ENCODE assay signal across 9 mouse cellular contexts in the genomic region with DNA sequence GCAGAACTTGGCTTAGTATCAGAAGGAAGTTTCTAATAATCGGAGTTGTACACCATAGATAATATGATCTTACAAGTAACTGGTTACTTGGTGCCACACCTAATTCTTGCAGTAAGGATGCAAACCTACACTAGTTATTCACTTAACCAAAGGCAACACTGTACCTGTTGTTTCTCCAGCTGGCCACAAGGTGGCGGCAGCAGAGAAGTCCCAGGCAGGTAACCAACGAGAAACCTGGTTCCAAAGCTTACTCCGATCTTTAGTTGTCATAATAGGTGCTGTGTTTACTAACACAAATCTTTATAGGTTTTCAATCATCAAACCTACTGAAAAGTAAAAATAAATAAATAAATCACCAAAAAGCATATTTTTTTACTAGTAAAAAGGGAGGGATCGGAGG. TPM values are rescaled to one million over a fixed set of nuclear protein-coding genes. Genes with fewer than 3 reads are reported as not detected.
DNase-seq lines count a peak whose midpoint lies in the region; ATAC-seq and TF ChIP-seq lines count a peak whose summit lies in the region.
"Had no signal": no experiment of that assay in that cellular context is flagged by ENCODE, and none has a peak within 500 bp of the region (broad histone marks: within the 10 kb centered on the region; RNA-seq: fewer than 3 reads in every experiment).

No protein-coding gene starts in this region.

- WGBS in hindbrain, embryonic 11.5 days = 36% methylated on average over 5 of the region's 5 CpGs
- 35% methylated on average over 5 of the region's 5 CpGs for WGBS in hindbrain, embryonic 12.5 days

- 0 out of 2 replicates have a peak, but pooled peaks cover 2% of the 10 kb centered on the region for H3K4me1 ChIP-seq in hindbrain, embryonic 11.5 days (replicated peaks; ENCODE audit: control insufficient read depth, insufficient read depth, low read length)
- peaks cover 7% of the 10 kb centered on the region; the same call in 1 of the 2 replicates for H3K4me1 ChIP-seq in hindbrain, embryonic 12.5 days
- H3K4me1 ChIP-seq in ES-E14 (ENCODE audit: control insufficient read depth in 2 of 2, insufficient read depth in 2 of 2, low read length in 2 of 2, poor library complexity in 1 of 2) = peaks cover 1 to 16% of the 10 kb centered on the region in 2 experiments; a peak in 2 of 4 replicates

- intact Hi-C loops in gastrocnemius, postnatal 14 days (cut with DNase I; ENCODE audit: low total_unique reads) = loop anchor here (10.0 kb wide), 2 partner anchors 52 to 92 kb away; no protein-coding TSS in a partner anchor

- H3K9me3 ChIP-seq in hindbrain, embryonic 11.5 days (ENCODE audit: control insufficient read depth, low read length) = no peaks in the 10 kb centered on the region
- H3K9me3 ChIP-seq in hindbrain, embryonic 12.5 days (replicated peaks) = no peaks in the 10 kb centered on the region
- H3K9me3 ChIP-seq in ES-E14 (ENCODE audit: control insufficient read depth, insufficient read depth, low read depth, low read length) = no peaks in the 10 kb centered on the region
- H3K9me3 ChIP-seq: liver, embryonic 15.5 days had no signal

- H3K27ac ChIP-seq in hindbrain, embryonic 11.5 days (ENCODE audit: low read depth, low read length) = no peak overlapping the region
- no peak overlapping the region for H3K27ac ChIP-seq in hindbrain, embryonic 12.5 days
- H3K27ac ChIP-seq in ES-E14 (ENCODE audit: insufficient read depth, low read depth, low read length, poor library complexity, severe bottlenecking) = no peak overlapping the region
- H3K27ac ChIP-seq: liver, embryonic 15.5 days had no signal

- in situ Hi-C loops in ES-E14 (cut with MboI; ENCODE audit: low sequenced_read_pairs in 2 of 2, unreplicated experiment in 2 of 2) = loop anchor here in 1 of 2 experiments (10.0 kb wide), 1 partner anchor 232 kb away; no protein-coding TSS in a partner anchor

- H3K4me3 ChIP-seq in hindbrain, embryonic 11.5 days (ENCODE audit: low read depth, low read length) = no peak overlapping the region
- no peak overlapping the region for H3K4me3 ChIP-seq in hindbrain, embryonic 12.5 days
- no peak overlapping the region for H3K4me3 ChIP-seq in ES-E14 (ENCODE audit: insufficient read depth in 1 of 2, low read depth in 1 of 2, low read length in 2 of 2, poor library complexity in 1 of 2, severe bottlenecking in 1 of 2)
- H3K4me3 ChIP-seq: liver, embryonic 15.5 days had no signal

- DNase-seq in hindbrain, embryonic 11.5 days (ENCODE audit: low spot score) = peak; percentile 65
- peak; percentile 41 for DNase-seq in ES-E14 (ENCODE audit: low read depth, low spot score)
- peak; percentile 32 for DNase-seq in cerebellum, adult 11-12 months
- peak; percentile 55 for DNase-seq in gastrocnemius, postnatal 14 days
- DNase-seq in layer of hippocampus, postnatal 36 days = peak; percentile 28 to 34
- peak; percentile 73 for DNase-seq in naive thymus-derived CD4-positive, alpha-beta T cell, adult 2 months (ENCODE audit: low read depth)
- DNase-seq in thymus, postnatal 25 days = peak; percentile 52

- ATAC-seq in hindbrain, embryonic 11.5 days (ENCODE audit: low FRiP score) = no peak
- ATAC-seq in hindbrain, embryonic 12.5 days (ENCODE audit: low FRiP score) = no peak

- H3K36me3 ChIP-seq in hindbrain, embryonic 11.5 days (ENCODE audit: control insufficient read depth, insufficient read depth, low read length) = no peaks in the 10 kb centered on the region
- H3K36me3 ChIP-seq in hindbrain, embryonic 12.5 days = no peaks in the 10 kb centered on the region
- no peaks in the 10 kb centered on the region for H3K36me3 ChIP-seq in ES-E14 (ENCODE audit: control insufficient read depth, insufficient read depth, low read length, poor library complexity, severe bottlenecking)
- H3K36me3 ChIP-seq: liver, embryonic 15.5 days had no signal

- no peak overlapping the region for H3K4me2 ChIP-seq in hindbrain, embryonic 11.5 days (replicated peaks; ENCODE audit: low read depth, low read length)
- no peak overlapping the region for H3K4me2 ChIP-seq in hindbrain, embryonic 12.5 days (replicated peaks)
- H3K4me2 ChIP-seq: liver, embryonic 15.5 days had no signal

- no peaks in the 10 kb centered on the region; the same call in 1 of the 2 replicates for H3K27me3 ChIP-seq in hindbrain, embryonic 11.5 days (ENCODE audit: control insufficient read depth, insufficient read depth, low read length)
- H3K27me3 ChIP-seq in hindbrain, embryonic 12.5 days = no peaks in the 10 kb centered on the region

- no peak overlapping the region for H3K9ac ChIP-seq in hindbrain, embryonic 11.5 days (ENCODE audit: low read depth, low read length)
- no peak overlapping the region for H3K9ac ChIP-seq in hindbrain, embryonic 12.5 days
- H3K9ac ChIP-seq in ES-E14 (ENCODE audit: insufficient read depth, low read depth, low read length, poor library complexity, severe bottlenecking) = no peak overlapping the region
- H3K9ac ChIP-seq: liver, embryonic 15.5 days had no signal

TF ChIP-seq in ES-E14, 5 proteins besides CTCF, POLR2A, EP300 and RAD21:
- TF ChIP-seq ZNF384 (IDR thresholded peaks at IDR 0.05; ENCODE audit: low read depth, low read length) = no peak
- no peak for TF ChIP-seq HCFC1 (IDR thresholded peaks at IDR 0.05; ENCODE audit: borderline replicate concordance, insufficient read depth, low read length)
- no peak for TF ChIP-seq CHD2 (IDR thresholded peaks at IDR 0.05; ENCODE audit: low read depth, low read length)
- TF ChIP-seq MAFK (IDR thresholded peaks at IDR 0.05; ENCODE audit: insufficient read depth, low read depth, low read length) = no peak
- TF ChIP-seq ZC3H11A (IDR thresholded peaks at IDR 0.05; ENCODE audit: borderline replicate concordance, low read depth, low read length) = peak; percentile 61; the same call in 1 of the 2 replicates

RNA-seq across cellular contexts. Expression of a gene that starts 24.3 kb away (rescaled TPM):
- polyA plus RNA-seq in hindbrain, embryonic 11.5 days (2014; fragmentation: Nextera tagmentation; extraction: Ambion mirVana) = 52.2 and 57.4 TPM in 2 replicates
- 50.5 and 53.7 TPM in 2 replicates for polyA plus RNA-seq in hindbrain, embryonic 12.5 days (2016; fragmentation: Nextera tagmentation; extraction: Ambion mirVana)
- 25.5 and 33.0 TPM in 2 replicates for total RNA-seq in ES-E14 (2012; rRNA removed)
- 10 to 100 TPM; 60.2 to 63.7 TPM for total RNA-seq in gastrocnemius, postnatal 14 days (2021)
- 10 to 100 TPM; 35.0 to 39.0 TPM for total RNA-seq in layer of hippocampus, postnatal 36 days (2021)

RNA-seq across cellular contexts. Expression of a gene that starts 35.8 kb away (rescaled TPM):
- 0.68 and 1.7 TPM in 2 replicates for polyA plus RNA-seq in hindbrain, embryonic 11.5 days (2014; fragmentation: Nextera tagmentation; extraction: Ambion mirVana)
- 0.97 and 1.4 TPM in 2 replicates for polyA plus RNA-seq in hindbrain, embryonic 12.5 days (2016; fragmentation: Nextera tagmentation; extraction: Ambion mirVana)
- 0.26 and 0.40 TPM in 2 replicates for total RNA-seq in ES-E14 (2012; rRNA removed)
- 1 to 10 TPM; 3.5 to 3.6 TPM for total RNA-seq in gastrocnemius, postnatal 14 days (2021)
- total RNA-seq in layer of hippocampus, postnatal 36 days (2021) = under 1 TPM; 0.86 to 0.90 TPM
